Mouse (Mus musculus) cerebellum, adult 18-20 months (tissue): ENCODE measurements at regions not wholly inside any gene's neighbourhood (a gene's known extent, or its start where the extent isn't known, plus 50 kb on each side); places are given as distances from the start of the nearest gene placed in this dataset.
"Not testable (repeated sequence)": the region's sequence is repeated elsewhere in the genome, so short reads cannot be mapped to it uniquely, and the experiment has no call there.

Experiments
- DNase-seq, 2 experiments: peaks; one replicate each; pipeline ENCODE4 v3.0.0; 2021

DNA sequence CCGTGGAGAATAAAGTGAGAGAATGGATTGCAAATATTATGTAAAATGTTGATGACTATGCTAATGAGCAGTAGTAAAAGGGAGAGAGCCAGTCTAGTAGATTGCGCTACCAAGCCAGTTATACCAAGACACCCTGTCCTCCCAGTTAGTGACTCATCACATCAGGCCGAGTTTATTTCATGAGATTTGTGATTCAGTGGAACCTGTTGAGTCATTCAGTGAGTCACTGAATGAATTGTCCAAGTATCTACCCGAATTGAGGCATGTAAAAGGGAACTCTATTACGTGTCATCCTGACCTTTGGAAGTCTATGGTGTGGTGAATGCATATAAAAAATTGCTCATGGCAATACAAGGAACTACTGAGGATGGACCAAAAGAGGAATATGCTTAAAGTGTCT is 504.3 kb upstream of the Fam160b2 start:
- no peak for DNase-seq

- no peak for DNase-seq
These were observed 496.2 kb upstream of the Fam160b2 start for GRCm38 (mm10) chr14:71095661-71096422.

DNA sequence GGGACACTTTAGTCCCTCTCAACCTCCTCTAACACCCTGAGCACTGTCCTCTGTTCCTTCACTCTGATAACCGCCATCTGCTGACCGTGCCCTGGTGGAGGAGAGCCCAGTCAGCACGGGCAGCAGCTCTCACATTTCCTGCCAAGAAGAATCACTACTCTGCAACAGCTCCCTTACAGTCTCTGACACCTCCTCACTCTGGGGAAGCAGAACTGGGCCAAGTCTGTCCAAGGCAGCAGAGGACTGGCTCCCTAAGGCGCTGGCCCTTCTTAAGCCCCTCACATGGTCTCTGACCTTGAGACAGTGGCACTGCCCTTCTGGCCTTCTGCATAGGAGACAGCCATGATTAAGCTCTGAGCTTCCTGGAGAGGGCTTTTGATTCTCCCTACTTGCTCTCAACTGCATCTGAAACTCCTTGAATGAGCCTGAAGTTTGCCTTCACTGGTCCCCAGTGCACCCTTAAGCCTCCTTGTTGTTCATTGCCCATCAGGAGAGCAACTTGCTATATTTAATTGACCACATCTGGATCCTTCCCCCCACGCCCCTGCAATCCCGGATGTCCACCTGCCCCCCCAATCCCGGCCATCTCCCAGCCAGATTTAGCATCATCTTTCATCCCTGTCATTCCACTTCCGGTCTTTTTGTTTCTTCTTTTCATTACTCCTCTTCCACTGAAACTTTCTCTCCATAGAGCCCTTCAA is 493.1 kb upstream of the Fam160b2 start:
- peak; percentile 48 to 50 for DNase-seq

DNA sequence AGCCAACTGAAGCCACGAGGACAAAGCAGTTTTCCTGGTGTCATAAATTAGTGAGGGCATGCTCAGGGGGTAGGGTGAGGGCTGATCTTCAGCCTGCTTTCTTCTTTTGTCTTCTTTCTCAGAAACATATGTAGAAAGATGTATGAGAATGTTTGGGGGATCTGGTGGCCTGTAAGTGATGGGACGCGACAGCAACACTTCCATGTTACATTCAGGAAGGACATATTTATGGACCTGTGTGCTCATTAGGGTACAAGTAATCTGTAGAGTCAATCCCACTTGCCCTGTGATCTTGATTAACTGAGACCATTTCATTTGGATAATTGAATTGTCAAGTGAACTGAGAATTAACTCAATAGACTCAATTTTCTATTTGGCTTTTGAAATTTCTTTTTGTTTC is 486.1 kb upstream of the Fam160b2 start:
- no peak for DNase-seq

- no peak for DNase-seq
These were observed 482.7 kb upstream of the Fam160b2 start for GRCm38 (mm10) chr14:71082327-71082726.

DNA sequence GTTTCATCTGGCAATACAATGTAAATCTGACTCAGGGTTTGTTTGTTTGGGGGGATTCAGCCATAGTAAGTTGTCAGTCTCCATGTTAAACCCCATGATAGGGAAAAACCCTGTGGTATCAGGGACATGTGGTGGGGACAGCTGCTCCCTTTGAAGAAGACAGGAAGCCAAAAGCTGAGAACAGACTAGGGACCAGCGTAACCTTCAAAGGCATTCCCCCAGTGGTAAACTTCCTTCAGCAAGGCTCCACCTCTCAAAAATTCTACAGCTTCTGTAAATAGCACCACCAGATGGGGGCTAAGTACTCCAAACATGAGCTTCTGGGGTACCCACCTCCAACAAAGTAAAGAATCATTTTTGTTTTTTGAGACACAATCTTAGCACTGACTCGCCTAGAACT is 476.0 kb upstream of the Fam160b2 start:
- DNase-seq: no peak

GRCm38 (mm10) chr14:71074019-71074418 is 474.4 kb upstream of the Fam160b2 start:
- DNase-seq: no peak

GRCm38 (mm10) chr14:71065669-71066068 is 466.0 kb upstream of the Fam160b2 start:
- no peak for DNase-seq

DNA sequence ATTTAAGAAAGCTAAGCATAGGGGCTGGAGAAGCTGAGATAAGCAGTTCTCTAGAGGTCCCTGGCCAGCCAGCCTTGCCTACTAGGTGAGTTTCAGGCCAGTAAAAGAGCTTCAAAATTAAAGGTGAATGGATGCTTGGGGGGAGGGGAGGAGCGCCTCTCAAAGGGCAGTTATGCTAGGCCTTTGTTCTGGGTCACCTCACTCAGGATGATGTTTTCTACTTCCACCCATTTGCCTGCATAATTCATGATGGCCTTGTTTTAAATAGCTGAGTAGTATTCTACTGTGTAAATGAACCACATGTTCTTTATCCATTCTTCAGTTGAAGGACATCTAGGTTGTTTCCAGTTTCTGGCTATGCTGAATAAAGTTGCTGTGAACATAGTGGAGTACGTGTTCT is 457.0 kb upstream of the Fam160b2 start:
- no peak for DNase-seq

DNA sequence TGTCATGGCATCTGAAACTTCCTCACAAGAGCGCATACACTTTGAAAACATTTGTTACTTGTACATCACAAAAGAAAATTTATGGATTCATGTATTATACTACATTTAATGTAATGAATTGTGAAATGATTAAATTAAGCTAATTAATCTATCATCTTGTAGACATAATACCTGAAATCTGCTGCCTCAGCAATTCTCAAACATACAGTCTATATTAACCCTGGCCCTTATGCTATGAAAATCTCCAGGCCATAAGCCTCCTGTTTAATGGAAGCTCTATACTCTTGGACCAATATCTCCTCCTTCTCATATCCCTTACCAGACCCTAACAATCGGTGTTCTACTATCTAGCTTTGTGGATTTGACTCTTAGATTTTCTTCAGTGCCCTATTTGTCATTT is 455.8 kb upstream of the Fam160b2 start:
- no peak for DNase-seq

GRCm38 (mm10) chr14:71053788-71054641 is 454.4 kb upstream of the Fam160b2 start:
- no peak for DNase-seq

- DNase-seq: no peak
These were observed 447.5 kb upstream of the Fam160b2 start for GRCm38 (mm10) chr14:71047096-71047495.

- DNase-seq: not testable (repeated sequence)
These were observed 444.5 kb upstream of the Fam160b2 start for GRCm38 (mm10) chr14:71043879-71044770.

- DNase-seq: no peak
These were observed 437.0 kb upstream of the Fam160b2 start for GRCm38 (mm10) chr14:71036620-71037019.

- no peak for DNase-seq
These were observed 434.0 kb upstream of the Fam160b2 start for GRCm38 (mm10) chr14:71033586-71033985.

DNA sequence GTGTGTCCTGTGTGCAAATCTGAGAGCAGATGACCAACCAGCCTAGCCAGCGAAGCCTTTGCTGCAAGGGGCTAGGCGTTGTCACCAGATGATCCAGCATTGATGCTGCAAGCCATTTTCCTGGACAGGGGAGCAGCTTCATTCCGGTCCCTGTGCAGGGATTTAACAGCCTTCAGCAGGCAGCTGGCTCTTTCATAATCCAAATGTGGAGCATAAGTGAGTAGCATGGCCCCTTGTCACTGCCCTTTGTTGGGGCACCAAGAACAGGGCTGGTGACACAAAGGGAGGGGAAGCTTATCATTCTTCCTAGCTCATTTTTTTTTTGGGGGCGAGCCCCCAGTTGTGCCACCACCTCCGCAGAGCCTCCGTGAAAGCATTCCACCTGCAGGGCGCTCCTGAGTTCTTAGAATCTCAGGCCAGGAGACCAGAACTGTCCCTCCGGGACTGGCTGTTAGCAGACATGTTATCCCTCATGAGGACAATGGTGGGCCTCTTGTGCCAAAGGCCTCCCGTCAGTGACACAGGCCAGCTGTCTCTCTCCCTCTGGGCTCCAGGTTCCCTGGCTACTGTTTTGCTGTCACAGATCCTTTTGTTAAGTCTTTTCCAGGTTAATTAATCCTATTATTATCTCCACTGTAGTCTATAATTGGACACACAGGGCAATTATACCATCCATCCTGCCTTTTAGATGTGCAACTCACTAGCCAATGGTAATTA is 430.7 kb upstream of the Fam160b2 start:
- DNase-seq: no peak
